Mouse (Mus musculus): ENCODE data around the gene Cmss1.

Gene Cmss1

DNA sequence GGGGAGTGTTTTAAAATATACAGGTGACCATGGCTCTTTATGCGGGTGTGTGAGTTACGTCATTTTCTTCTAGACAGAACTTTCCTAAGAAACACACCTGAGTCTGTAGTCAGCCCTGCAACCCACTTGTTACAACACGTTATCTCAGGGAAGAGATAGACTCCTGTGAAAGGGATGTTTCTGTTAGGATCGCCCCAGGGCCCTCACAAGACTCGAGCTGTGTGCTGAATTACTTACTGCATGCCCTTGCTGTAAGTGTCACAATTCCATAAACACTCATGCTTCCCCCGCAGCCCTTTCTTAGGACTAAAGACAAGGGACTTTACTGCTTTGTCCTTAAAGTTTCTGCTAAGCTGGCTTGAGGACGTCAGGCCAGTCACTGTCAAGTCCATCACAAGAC lies 274.4 kb downstream of the Cmss1 start:
- DNase-seq, result no peak

DNA sequence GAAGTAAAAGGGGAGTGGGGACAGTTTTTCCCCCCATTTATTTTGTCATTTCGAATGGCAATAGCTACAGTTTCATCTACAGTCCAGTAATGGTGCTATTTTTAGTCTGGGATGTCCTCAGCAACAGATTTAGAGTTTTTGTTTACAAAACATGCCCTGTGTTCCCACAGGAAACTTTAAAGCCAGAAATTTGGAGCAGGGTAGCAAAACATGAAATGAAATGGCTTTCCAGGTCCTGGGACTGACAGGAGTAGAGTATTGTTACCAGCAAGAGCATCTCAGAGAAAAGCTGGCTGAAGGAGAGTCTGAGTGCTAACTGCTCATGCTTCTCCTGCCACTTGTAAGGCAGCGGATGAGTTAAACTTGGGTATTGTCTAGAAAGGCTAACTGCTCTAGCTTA lies 276.6 kb downstream of the Cmss1 start:
- DNase-seq, result no peak

DNA sequence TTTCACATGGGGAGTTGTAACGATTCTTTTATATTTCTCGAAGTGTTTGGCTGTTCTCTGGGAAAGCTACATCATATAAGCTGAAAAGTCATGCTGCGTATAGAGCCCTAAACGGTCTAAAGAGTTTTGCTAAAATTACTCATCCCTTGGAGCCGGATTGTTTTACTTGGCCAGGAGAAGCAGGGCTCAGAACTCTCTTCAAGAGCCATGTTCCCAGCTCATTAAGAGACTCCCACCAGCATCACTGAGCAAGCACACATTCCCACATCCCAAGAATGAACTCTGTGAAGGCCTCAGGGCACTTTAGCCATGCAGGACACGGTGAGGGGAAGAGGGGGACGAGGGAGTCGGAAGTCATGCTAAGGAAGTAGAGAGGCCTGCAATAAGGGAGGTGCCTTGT lies 277.6 kb downstream of the Cmss1 start:
- DNase-seq, result no peak

- no peak for DNase-seq
These were observed 279.7 kb downstream of the Cmss1 start for GRCm38 (mm10) chr16:57326996-57327395.

- DNase-seq, result peak; percentile 42
These were observed 287.2 kb downstream of the Cmss1 start for GRCm38 (mm10) chr16:57319284-57320124.

GRCm38 (mm10) chr16:57318637-57319125 lies 288.0 kb downstream of the Cmss1 start:
- no peak for DNase-seq

DNA sequence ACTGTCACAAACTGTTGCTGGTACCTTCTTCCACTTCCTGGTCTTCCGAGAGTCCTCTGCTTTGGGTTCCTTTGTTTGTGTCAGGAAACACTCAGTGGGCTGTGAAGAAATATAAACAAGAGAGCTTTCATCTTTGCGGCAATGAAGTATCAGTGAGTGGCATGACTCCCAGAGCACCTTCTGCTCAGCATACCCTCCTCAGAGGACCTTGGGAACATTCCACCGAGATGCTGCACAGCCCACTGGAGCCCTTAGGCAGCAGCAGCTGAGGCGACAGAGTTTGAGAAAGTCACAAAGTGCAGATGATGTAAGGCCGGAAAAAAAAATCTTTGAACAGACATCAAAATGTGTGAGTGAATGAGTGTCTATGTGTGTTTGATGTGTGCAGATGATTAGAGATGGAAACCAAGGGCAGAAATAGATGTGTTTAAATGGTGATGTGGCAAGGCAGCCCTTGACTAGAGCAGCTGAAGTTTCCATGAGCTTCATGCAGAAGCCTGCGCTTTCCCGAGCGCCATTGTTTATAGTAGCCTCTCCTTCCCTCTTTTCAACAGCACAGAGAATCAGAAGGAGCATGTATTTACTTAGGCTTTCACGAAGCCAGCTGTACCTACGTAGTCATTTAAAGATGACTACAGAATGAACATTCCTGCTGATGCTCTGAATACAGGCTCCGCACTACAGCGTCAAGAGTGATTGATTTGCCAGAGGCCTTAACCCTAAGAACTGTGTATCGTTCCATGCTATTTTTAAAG lies 288.6 kb downstream of the Cmss1 start:
- no peak for DNase-seq

- no peak for DNase-seq
These were observed 289.5 kb downstream of the Cmss1 start for GRCm38 (mm10) chr16:57317127-57317526.

GRCm38 (mm10) chr16:57315026-57315425 lies 291.6 kb downstream of the Cmss1 start:
- no peak for DNase-seq

DNA sequence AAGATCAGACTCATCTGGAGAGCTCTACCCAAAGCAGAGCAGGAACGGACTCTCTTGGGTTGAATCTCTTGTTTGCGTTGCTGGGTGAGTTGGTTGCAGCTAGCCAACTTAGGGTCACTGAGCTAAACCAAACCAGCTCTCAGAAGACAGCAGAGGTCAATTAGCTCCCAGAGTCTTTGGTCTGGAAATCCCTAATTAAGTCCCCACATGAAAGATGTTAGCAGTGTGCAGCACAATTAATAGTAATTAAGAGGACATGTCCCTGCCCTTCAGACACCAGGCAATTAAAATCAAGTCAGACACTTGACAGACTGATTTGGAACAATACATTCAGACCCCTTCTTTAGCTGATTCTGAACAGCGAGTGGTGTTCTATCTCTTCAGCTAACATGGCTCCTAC lies 292.4 kb downstream of the Cmss1 start:
- DNase-seq, result no peak

DNA sequence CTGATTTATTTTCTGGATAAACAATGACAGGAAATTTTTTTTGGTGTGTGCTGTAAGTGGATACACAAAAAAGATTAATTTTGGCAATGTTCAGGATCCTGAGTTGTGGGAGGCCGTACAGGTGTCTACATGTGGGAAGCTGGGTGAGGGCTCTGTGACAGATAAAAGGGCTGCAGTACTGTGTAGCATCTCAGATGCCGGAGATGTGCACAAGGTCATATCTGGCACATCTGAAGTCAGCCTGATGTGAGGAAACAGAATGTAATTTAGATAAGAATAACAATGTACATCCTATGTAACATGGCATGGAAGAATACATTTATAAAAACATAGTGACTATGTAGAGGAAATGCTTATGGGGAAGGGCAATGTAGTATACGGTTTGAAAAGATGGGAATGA lies 293.2 kb downstream of the Cmss1 start:
- DNase-seq, result no peak

- no peak for DNase-seq
These were observed 294.5 kb downstream of the Cmss1 start for GRCm38 (mm10) chr16:57312130-57312529.

DNA sequence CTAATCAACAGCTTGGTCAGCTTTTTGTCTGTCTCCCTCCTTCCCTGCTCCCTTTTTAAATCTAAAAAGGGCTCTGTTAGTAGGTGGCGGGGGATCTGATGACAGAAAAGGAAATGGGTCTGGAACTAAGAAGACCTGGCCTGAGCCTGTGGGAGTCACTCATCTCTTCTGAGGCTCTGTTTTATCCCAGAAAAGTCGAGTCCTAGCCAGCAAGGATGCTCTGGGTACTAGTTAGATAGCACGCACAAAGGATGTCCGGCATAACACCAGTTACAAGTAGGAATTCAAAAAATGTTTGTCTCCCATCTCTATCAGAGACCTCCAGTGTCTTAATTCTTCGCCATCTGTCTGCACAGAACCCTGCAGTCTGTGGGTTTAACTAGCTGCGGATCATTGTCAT lies 301.2 kb downstream of the Cmss1 start:
- DNase-seq, result no peak

DNA sequence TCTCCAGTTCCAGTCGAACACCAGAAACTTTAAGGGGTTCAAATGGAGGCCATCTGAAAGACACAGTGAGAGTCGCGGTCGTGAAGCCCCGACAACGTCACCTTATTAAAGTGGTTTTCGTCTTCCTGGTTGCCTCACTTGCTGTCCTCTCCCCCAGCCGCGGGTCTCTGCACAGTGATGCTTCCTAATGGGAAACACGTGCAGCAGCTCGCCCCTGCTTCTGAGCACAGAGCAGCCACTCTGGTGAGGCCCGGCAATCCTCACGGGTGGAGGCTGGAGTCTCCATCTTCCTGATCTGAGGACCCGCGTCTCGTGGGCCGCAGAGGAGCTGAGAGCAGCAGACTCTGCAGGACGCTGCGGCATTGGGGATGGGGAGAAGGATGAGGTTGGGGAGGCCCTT lies 302.9 kb downstream of the Cmss1 start:
- peak; percentile 74 for DNase-seq

DNA sequence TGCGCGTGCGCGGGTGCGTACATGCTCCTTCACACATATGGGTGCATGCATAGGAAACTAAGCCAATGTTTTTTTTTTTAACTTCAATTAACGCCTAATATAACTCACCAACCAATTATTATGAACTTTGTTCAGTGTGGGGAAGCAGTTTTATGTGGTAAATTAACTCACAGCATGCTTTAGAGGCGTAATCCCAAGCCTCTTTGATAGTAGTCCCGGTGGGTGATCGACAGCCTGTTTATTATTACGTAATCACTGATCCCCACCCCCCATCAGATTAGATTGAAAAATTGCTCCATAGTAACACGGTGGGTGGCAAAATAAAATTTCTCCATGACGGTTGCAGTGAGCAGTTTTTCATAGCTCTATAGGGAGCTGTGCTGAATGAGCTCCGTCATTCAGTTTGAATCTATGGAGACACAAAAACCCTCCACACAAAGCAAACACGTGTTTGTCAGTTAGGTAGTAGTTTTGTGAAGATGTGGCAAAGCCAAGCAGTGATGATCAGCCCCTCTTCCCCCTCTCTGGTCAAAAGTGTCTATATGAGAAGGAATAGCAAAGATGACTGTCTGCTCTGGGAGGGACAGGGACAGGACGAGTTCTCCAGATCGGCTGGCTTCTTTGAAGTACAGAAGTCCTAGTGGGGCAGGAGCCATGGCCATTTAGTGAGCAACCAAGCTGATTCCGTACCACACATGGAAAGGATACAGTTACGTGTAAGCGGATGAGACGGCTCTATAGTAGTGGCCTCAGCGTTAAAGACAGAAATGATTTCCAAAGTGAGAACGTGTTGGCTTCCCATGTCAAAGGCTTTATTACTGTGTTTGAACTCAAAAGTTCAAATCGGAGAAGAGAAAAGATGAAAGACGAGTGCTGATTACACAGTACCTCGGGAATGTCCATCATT lies 303.6 kb downstream of the Cmss1 start:
- DNase-seq, result peak; percentile 34

GRCm38 (mm10) chr16:57301512-57302115 lies 305.1 kb downstream of the Cmss1 start:
- DNase-seq, result no peak

DNA sequence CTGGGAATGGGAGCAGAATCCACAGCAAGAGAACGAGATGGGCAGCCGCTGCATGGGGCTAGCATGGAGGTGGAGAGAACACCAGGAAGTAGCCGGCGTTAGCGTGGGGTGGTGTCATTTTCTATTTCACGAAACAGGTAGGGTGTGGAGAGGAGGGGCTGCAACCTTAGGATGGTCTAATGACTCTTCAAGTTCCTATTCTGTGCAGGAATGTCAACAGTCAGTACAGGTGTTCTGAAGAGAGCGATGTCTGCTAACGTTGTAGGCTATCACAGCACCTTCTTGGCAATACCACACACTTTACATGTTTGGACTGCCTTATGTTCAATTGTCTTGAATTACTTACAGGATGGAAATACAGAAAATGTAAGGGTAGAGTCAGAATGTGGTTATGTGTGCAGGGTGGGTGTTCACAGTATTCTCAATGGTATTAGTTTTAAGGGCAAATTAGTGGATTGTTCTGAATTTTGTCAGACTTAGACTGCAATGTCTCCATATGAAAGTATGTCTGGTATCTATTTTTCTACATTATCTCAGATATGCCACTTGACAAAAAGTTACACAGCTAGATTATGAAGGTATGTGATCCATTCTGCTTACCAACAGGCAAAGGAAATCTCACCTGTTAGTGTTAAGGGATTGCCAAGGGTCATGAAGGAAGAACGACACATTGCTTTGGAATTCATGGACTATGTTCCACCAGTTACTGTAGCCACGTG lies 311.3 kb downstream of the Cmss1 start:
- no peak for DNase-seq

DNA sequence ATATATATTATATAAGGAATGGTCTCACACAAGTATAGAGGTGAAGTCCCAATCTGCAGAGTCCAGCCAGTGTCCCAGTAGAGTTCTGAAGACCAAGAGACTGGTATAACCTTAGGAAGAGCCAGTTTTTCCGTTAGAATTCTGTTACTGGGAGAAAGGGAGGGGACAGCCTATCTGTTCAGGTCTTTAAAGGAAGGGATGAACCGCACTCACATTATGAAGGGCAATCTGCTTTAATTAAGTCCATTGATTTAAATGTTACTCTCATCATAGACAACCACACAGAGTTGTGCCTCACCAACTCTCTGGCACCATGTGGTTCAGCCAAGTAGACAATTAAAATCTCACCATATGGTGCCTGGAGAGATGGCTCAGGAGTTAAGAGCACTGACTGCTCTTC lies 313.9 kb downstream of the Cmss1 start, which contains the start of gene Tmem30c:
Gene Tmem30c, minus strand, starts transcription at position 101 of the 400 bp plus-strand sequence.
- no peak for DNase-seq

- DNase-seq, result no peak
These were observed 314.4 kb downstream of the Cmss1 start for GRCm38 (mm10) chr16:57292296-57292695.

GRCm38 (mm10) chr16:57291696-57292095 lies 315.0 kb downstream of the Cmss1 start:
- DNase-seq, result no peak

DNA sequence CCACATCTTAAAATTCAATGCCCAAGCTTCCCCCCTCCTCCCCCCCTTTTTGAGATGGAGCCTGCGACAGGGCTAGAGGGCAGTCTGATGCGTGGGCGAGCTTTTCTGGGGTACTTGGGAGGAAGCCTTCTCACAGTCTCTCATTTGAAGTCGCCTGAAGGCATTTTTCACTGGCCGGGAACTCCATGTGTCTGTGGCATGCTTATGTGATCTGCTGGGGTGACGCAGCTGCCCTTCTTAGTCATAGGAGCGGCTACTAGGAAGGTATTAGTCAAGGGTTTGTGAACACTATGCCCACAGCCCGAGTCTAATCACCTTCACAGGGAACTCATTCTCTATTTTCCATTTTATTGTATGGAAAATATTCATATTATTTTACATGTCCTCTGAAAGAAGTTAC lies 325.2 kb downstream of the Cmss1 start:
- no peak for DNase-seq
